Mouse (Mus musculus) lung, postnatal 0 days (tissue): Measurements from ENCODE around the gene Arhgef17. TPM values are rescaled to one million over a fixed set of nuclear protein-coding genes. Genes with fewer than 3 reads are reported as not detected.

Experiments used
- ATAC-seq: fragments of 200-750 bp; cut with Nextera tagmentation; 2 replicates; pipeline ENCODE4 v1.8.0; 2017; ENCODE audit warnings: moderate library complexity
- DNase-seq: peaks from one replicate; pipeline ENCODE4 v3.0.0-alpha.2; 2016; ENCODE audit warnings: low spot score
- H3K27ac ChIP-seq: fragments of 300-500 bp; sonication (generic); 2 replicates; pipeline ENCODE4 v1.5.1; 2014; ENCODE audit warnings: antibody characterized with exemption, mild to moderate bottlenecking, low read length, mixed read lengths
- H3K27me3 ChIP-seq: fragments of 300-500 bp; sonication (generic); replicated peaks from 2 replicates; pipeline ENCODE4 v1.6.1; 2014; ENCODE audit warnings: low read length, mixed read lengths; ENCODE audit not compliant: insufficient read depth
- H3K36me3 ChIP-seq: fragments of 300-500 bp; sonication (generic); 2 replicates; pipeline ENCODE4 v1.6.1; 2014; ENCODE audit warnings: low read length, mixed read lengths; ENCODE audit not compliant: insufficient read depth
- H3K4me1 ChIP-seq: fragments of 300-500 bp; sonication (generic); 2 replicates; pipeline ENCODE4 v1.6.1; 2014; ENCODE audit warnings: antibody characterized with exemption, low read depth, low read length, mixed read lengths; ENCODE audit not compliant: insufficient read depth
- H3K4me2 ChIP-seq: fragments of 300-500 bp; sonication (generic); replicated peaks from 2 replicates; pipeline ENCODE4 v1.6.1; 2014; ENCODE audit warnings: low read depth, mild to moderate bottlenecking, low read length, moderate library complexity, mixed read lengths
- H3K4me3 ChIP-seq: fragments of 300-500 bp; sonication (generic); 2 replicates; pipeline ENCODE4 v1.5.1; 2014; ENCODE audit warnings: low read depth, low read length
- H3K9ac ChIP-seq: fragments of 300-500 bp; sonication (generic); replicated peaks from 2 replicates; pipeline ENCODE4 v1.6.1; 2014; ENCODE audit warnings: low read depth, mild to moderate bottlenecking
- H3K9me3 ChIP-seq: fragments of 300-500 bp; sonication (generic); 2 replicates; pipeline ENCODE4 v1.6.1; 2016; ENCODE audit warnings: low read length, mixed read lengths
- CTCF ChIP-seq: IDR thresholded peaks from 2 replicates; pipeline ENCODE4 v1.5.1; 2016; ENCODE audit warnings: antibody characterized with exemption, mild to moderate bottlenecking
- EP300 ChIP-seq: IDR thresholded peaks from 2 replicates; pipeline ENCODE4 v1.6.1; 2016; ENCODE audit warnings: antibody characterized with exemption, mild to moderate bottlenecking, control low read depth
- WGBS: fragments of 180-500 bp; shearing (Covaris S2); extraction: QIAGEN DNeasy Blood & Tissue Kit; methylation state at CpG from one replicate; pipeline ENCODE4 v1.1.7; 2014; 5-methylcytosine and 5-hydroxymethylcytosine counted together
- polyA plus RNA-seq: library from polyadenylated mRNA; unstranded; fragments of >200 nt; fragmentation: Nextera tagmentation; extraction: Ambion mirVana; gene quantifications from 2 replicates; pipeline ENCODE4 v1.2.1, GENCODE M21; 2015

The Arhgef17 gene
- polyA plus RNA-seq, 1 experiment from 2014 or later: 5.8 TPM

DNA sequence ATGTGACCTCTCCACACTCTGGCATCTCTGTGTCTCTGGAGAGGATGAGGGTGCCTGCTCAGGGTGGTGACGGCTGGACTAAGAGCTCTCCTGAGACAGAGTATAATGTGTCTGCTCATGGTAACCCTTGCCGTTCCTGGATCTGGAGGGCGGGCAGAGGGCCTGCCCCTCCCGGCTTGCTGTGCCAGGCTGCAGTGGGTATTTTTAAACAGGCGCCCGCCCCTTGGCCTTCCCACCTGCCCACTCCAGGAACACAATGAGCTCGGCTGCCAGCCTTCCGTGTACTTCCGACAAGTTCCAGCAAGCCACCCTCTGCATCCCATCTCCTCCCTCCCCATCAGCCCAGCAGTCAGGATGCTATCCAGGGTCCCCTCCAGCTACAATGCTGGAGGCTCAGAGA lies 20.1 kb downstream of the Arhgef17 start:
- TF ChIP-seq EP300 (no peak), CTCF (no peak)
- DNase-seq: peak; percentile 37
- H3K4me3 ChIP-seq: no peak overlapping the region
- ATAC-seq: peak; percentile 16
- peaks cover 15% of the 10 kb centered on the region for H3K4me1 ChIP-seq
- peak overlapping the region; percentile 43 for H3K27ac ChIP-seq
- no peaks in the 10 kb centered on the region for H3K36me3 ChIP-seq
- H3K9ac ChIP-seq: no peak overlapping the region
- H3K27me3 ChIP-seq: no peaks in the 10 kb centered on the region
- no peak overlapping the region for H3K4me2 ChIP-seq
- H3K9me3 ChIP-seq: no peaks in the 10 kb centered on the region
- WGBS: 23% methylated on average over 9 of the region's 9 CpGs

DNA sequence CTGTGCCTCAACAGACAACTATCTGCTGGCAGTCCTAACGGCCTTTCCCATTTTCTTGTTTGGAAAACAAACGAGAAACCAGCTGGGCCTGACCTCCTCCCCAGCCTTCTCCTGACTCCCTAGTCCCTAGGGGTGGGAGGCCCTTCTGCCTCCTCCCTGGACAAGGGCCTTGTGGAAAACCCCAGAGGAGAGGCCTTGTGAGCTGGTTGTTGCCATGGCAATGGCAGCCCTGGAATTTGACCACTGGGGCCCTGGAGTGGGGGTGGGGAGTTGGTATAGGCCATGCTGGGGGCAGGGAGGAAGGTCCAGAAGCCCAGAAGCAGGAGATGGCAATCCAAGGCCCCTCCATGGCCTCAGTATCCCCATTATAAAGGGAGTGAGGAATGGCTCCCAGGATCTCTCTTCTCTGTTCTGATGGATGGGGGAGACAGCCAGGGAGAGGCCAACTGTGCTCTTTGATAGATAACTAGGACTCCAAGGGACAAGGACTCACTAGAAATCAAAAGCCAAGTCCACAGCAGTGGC lies 20.6 kb downstream of the Arhgef17 start:
- H3K4me3 ChIP-seq: no peak overlapping the region
- DNase-seq (peak; percentile 74), ATAC-seq (peak; percentile 64)
- no peaks in the 10 kb centered on the region for H3K9me3 ChIP-seq
- no peaks in the 10 kb centered on the region for H3K36me3 ChIP-seq
- TF ChIP-seq CTCF (no peak), EP300 (no peak)
- no peaks in the 10 kb centered on the region for H3K27me3 ChIP-seq
- H3K4me1 ChIP-seq: peaks cover 15% of the 10 kb centered on the region
- no peak overlapping the region for H3K4me2 ChIP-seq
- 0 out of 2 replicates have a peak overlapping the region, but pooled peaks have one; percentile 3 for H3K9ac ChIP-seq
- peak overlapping the region; percentile 43; the same call in 1 of the 2 replicates for H3K27ac ChIP-seq
- 35% methylated on average over 2 of the region's 2 CpGs for WGBS

DNA sequence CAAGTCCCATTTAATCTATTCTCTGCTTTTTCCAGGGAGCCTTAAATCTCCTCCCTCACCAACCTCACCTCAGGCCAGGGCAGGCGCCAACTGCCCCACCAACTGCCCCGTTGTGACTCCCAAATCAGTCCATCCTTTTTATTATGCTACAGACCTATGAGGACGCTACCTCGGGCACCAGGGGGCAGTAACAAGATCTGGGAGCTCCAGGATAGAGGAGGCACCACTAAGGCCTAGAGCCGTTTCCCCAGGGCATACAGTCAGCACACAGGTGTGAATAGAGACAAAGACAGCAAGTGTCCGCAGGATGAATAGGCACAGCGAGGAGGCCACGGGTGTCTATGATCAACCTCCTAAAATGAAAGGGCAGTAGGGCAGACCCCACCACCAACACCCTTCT lies 23.3 kb downstream of the Arhgef17 start:
- no peaks in the 10 kb centered on the region for H3K9me3 ChIP-seq
- ATAC-seq: no peak
- H3K9ac ChIP-seq: no peak overlapping the region
- no peak overlapping the region for H3K4me3 ChIP-seq
- no peaks in the 10 kb centered on the region for H3K27me3 ChIP-seq
- peak; percentile 70 for DNase-seq
- H3K4me1 ChIP-seq: peaks cover 15% of the 10 kb centered on the region
- TF ChIP-seq CTCF (peak; percentile 71), EP300 (no peak)
- H3K36me3 ChIP-seq: no peaks in the 10 kb centered on the region
- 48% methylated on average over 8 of the region's 8 CpGs for WGBS
- H3K4me2 ChIP-seq: no peak overlapping the region
- H3K27ac ChIP-seq: peak overlapping the region; percentile 66

DNA sequence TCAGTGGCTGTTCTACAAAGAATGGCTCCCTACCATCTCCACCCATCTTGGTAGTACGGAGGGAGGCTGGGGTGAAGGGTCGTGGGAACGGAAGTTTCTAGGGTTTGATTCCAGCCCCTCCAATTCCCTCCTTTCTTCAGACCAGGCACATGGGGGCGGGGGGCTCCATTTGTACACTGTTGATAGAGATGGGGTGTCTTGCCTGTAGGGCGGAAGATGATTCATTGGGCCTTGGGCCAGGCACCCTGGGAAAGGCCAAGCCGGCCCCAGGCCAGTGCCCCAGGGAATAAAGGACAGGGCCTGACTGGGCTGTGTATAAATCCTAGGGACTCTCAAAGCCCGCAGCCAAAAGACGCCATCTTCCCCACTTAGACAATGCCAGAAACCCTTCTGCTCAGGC lies 23.8 kb downstream of the Arhgef17 start:
- TF ChIP-seq EP300 (no peak), CTCF (no peak)
- H3K9ac ChIP-seq: no peak overlapping the region
- H3K27ac ChIP-seq: peak overlapping the region; percentile 66
- 59% methylated on average over 8 of the region's 8 CpGs for WGBS
- H3K4me1 ChIP-seq: peaks cover 15% of the 10 kb centered on the region
- H3K9me3 ChIP-seq: no peaks in the 10 kb centered on the region
- no peaks in the 10 kb centered on the region for H3K36me3 ChIP-seq
- ATAC-seq (peak; percentile 43), DNase-seq (peak; percentile 37)
- H3K27me3 ChIP-seq: no peaks in the 10 kb centered on the region
- no peak overlapping the region for H3K4me3 ChIP-seq
- 0 out of 2 replicates have a peak overlapping the region, but pooled peaks have one; percentile 30 for H3K4me2 ChIP-seq

DNA sequence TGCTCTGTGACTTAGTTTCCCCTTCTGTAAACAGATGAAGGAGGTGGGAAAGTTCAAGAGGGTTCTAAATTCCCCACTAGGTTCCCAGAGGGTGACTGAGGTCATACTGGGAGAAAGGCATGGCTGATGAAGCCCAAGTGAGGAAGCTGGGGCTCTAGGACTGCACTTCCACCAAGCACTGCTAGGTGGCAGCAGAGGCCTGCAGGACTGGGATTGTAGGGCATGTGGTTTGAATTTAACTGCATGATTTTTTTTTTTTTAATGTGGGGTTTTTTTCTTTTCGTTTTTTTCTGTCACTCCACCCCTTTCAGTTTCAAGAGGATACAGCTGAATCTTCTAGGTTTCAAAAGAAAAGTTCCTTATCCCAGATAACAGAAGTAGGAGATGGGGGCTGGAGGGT lies 24.7 kb downstream of the Arhgef17 start:
- Histone ChIP-seq H3K4me1 (peaks cover 15% of the 10 kb centered on the region), H3K9ac (no peak overlapping the region), H3K4me2 (peak overlapping the region; percentile 30; the same call in 1 of the 2 replicates), H3K36me3 (no peaks in the 10 kb centered on the region), H3K27ac (peak overlapping the region; percentile 66), H3K27me3 (no peaks in the 10 kb centered on the region), H3K4me3 (no peak overlapping the region), H3K9me3 (no peaks in the 10 kb centered on the region)
- 0% methylated on average over 1 of the region's 1 CpGs for WGBS
- TF ChIP-seq EP300 (no peak), CTCF (peak; percentile 97)
- DNase-seq: peak; percentile 87
- 0 out of 2 replicates have a peak, but pooled peaks have one; percentile 4 for ATAC-seq

DNA sequence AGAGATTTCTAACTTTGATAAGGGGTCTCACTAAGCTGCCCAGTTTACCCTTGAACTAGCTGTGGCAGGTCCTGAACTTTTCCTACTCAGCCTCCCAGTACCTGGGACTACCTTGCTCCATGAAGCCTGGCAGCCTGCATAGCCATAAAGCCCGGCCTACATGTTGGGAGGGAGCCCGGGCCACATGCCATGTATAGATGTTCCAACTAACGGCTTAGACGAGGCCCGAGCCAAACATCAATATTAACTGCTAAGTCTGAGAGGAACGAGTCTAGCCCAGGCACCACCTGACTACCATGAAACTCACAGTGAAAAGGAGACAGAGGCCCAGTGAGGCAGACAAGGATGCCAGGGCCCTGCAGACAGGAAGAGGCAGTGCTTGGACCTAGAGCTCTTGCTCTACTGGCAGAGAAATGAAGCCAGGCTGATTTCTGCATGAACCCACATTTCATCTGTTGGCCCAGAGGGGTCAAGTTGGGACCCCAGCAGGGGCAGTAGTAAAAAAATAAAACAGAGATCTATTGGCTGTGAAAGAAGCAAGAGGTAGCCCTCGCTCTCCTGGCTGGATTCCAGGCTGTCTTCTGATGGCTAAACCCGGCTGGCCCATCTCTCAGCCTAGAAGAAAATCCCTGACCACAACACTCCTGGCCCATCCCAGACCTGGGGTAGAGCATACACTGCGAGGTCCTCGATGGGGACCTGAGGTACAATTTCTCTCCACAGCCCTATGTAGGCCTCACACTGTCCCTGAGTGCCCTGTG lies 25.7 kb downstream of the Arhgef17 start:
- Histone ChIP-seq H3K27ac (no peak overlapping the region; the same call in 1 of the 2 replicates), H3K4me3 (no peak overlapping the region), H3K27me3 (no peaks in the 10 kb centered on the region), H3K36me3 (no peaks in the 10 kb centered on the region), H3K9ac (no peak overlapping the region), H3K4me2 (no peak overlapping the region), H3K9me3 (no peaks in the 10 kb centered on the region), H3K4me1 (peaks cover 15% of the 10 kb centered on the region)
- no peak for DNase-seq
- TF ChIP-seq EP300: no peak
- TF ChIP-seq CTCF: no peak
- 64% methylated on average over 10 of the region's 10 CpGs for WGBS
- ATAC-seq: no peak
